Mouse (Mus musculus) heart, embryonic 14.5 days (tissue): Measurements from ENCODE around the gene Rab43. TPM values are rescaled to one million over a fixed set of nuclear protein-coding genes. Genes with fewer than 3 reads are reported as not detected.

Source experiments
- polyA plus RNA-seq: library from polyadenylated mRNA; unstranded; fragments of >200 nt; fragmentation: Nextera tagmentation; extraction: Ambion mirVana; gene quantifications from 2 replicates; pipeline ENCODE4 v1.2.1, GENCODE M21; 2014

The Rab43 gene
- polyA plus RNA-seq, 1 experiment from 2014 or later: 8.0 TPM

Other genes with a start within 250 kb of the Rab43 start
- gene Prokr1, start 221.4 kb downstream of the Rab43 start, polyA plus RNA-seq: 1.2 and 1.5 TPM in 2 replicates
- 8.4 and 8.7 TPM in 2 replicates for gene Aplf, start 140.0 kb downstream of the Rab43 start, polyA plus RNA-seq
- gene Efcc1, start 81.3 kb downstream of the Rab43 start, polyA plus RNA-seq: 0.44 and 0.76 TPM in 2 replicates
- gene Gp9, start 34.1 kb downstream of the Rab43 start, polyA plus RNA-seq: 3.4 TPM in 2 replicates
- 1.4 and 1.6 TPM in 2 replicates for gene Gm45140, start 23.6 kb upstream of the Rab43 start, polyA plus RNA-seq
- gene Isy1, start 26.6 kb upstream of the Rab43 start, polyA plus RNA-seq: 16.5 and 20.0 TPM in 2 replicates
- 742 and 747 TPM in 2 replicates for gene Cnbp, start 38.9 kb upstream of the Rab43 start, polyA plus RNA-seq
- 121 and 125 TPM in 2 replicates for gene Copg1, start 75.7 kb upstream of the Rab43 start, polyA plus RNA-seq
- gene Hmces, start 101.8 kb upstream of the Rab43 start, polyA plus RNA-seq: 23.0 and 24.5 TPM in 2 replicates
- gene H1fx, start 169.5 kb upstream of the Rab43 start, polyA plus RNA-seq: 22.0 and 33.0 TPM in 2 replicates
- 234 and 241 TPM in 2 replicates for gene Rab7, start 233.1 kb upstream of the Rab43 start, polyA plus RNA-seq